ENCODE assay signal across 13 mouse cellular contexts in the genomic region with DNA sequence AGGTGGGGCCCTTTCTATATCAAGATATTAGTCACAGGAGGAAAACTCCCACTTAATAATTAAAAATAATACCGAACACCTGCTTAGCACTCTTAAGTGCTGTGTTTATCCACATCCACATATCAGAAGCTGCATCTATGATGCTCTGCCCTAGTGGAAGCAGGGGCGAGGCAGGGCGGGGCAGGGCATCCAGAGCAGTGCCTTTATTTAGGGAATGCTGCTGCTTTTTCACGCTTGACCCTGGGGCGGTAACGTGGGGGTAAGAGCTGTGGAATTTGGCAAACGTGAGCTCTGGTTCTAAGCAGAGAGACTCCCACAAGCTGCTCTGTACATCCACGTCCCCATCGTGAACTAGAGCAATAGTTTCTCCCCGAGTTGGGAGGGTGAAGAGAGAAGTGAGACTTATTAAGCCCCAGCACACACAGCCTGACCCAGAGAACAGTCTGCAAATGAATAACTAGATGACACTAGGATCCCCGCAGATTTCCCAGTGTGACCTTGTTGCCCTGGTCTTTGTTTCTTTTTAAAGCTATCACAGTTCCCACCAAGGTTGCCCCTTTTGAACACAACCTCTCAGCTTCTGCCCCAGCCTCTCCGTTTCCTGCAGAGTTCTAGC.
DNase-seq lines count a peak whose midpoint lies in the region; ATAC-seq and TF ChIP-seq lines count a peak whose summit lies in the region.
"Had no signal": no experiment of that assay in that cellular context is flagged by ENCODE, and none has a peak within 500 bp of the region (broad histone marks: within the 10 kb centered on the region; RNA-seq: fewer than 3 reads in every experiment).

No protein-coding gene starts in this region.

- 25% methylated on average over 12 of the region's 12 CpGs for WGBS in liver, adult 2 months
- 37% methylated on average over 12 of the region's 12 CpGs for WGBS in intestine, postnatal 0 days
- 34% methylated on average over 12 of the region's 12 CpGs for WGBS in midbrain, postnatal 0 days

- peak overlapping the region; percentile 33 for H3K9ac ChIP-seq in liver, adult 2 months (ENCODE audit: low read depth, low read length)
- H3K9ac ChIP-seq in intestine, postnatal 0 days (ENCODE audit: low read depth, low read length) = no peak overlapping the region
- H3K9ac ChIP-seq in midbrain, postnatal 0 days (replicated peaks; ENCODE audit: low read length, poor library complexity, severe bottlenecking) = no peak overlapping the region

- H3K27me3 ChIP-seq in liver, adult 2 months (ENCODE audit: control insufficient read depth, insufficient read depth, low read length) = no peaks in the 10 kb centered on the region
- H3K27me3 ChIP-seq in intestine, postnatal 0 days (replicated peaks; ENCODE audit: control insufficient read depth, insufficient read depth, low read length) = no peaks in the 10 kb centered on the region
- no peaks in the 10 kb centered on the region for H3K27me3 ChIP-seq in midbrain, postnatal 0 days (ENCODE audit: insufficient read depth, low read length)

- H3K4me1 ChIP-seq in liver, adult 2 months (ENCODE audit: control insufficient read depth, insufficient read depth, low read length) = peaks cover 14% of the 10 kb centered on the region
- H3K4me1 ChIP-seq in intestine, postnatal 0 days (replicated peaks; ENCODE audit: control insufficient read depth, insufficient read depth, low read length) = no peaks in the 10 kb centered on the region
- H3K4me1 ChIP-seq in midbrain, postnatal 0 days (ENCODE audit: insufficient read depth, low read length) = no peaks in the 10 kb centered on the region

- 0 out of 2 replicates have a peak overlapping the region, but pooled peaks have one; percentile 8 for H3K4me3 ChIP-seq in liver, adult 2 months (ENCODE audit: insufficient read depth, low read depth, low read length)
- H3K4me3 ChIP-seq in intestine, postnatal 0 days (ENCODE audit: low read depth, low read length) = no peak overlapping the region
- H3K4me3 ChIP-seq in midbrain, postnatal 0 days (ENCODE audit: low read depth, low read length) = no peak overlapping the region
- H3K4me3 ChIP-seq: erythroblast, embryonic 14.5 days had no signal

- H3K79me2 ChIP-seq in liver, adult 2 months (ENCODE audit: control insufficient read depth, insufficient read depth, low read length) = peaks cover 12% of the 10 kb centered on the region; the same call in 1 of the 2 replicates

- no peak for TF ChIP-seq CTCF in liver, adult 2 months (IDR thresholded peaks at IDR 0.05; ENCODE audit: low read depth, low read length)
- no peak for TF ChIP-seq CTCF in intestine, postnatal 0 days (IDR thresholded peaks at IDR 0.05; ENCODE audit: low read depth)
- TF ChIP-seq CTCF in midbrain, postnatal 0 days (IDR thresholded peaks at IDR 0.05) = no peak

- TF ChIP-seq POLR2A in liver, adult 2 months (IDR thresholded peaks at IDR 0.05; ENCODE audit: extremely low read depth, insufficient read depth, low read length) = no peak

- peak; percentile 24 for DNase-seq in embryo, embryonic 10 days (ENCODE audit: low spot score)
- DNase-seq in embryo, embryonic 10.5 days (ENCODE audit: low spot score) = no peak
- peak; percentile 75 for DNase-seq in liver, adult 2 months (ENCODE audit: extremely low read depth, low read depth, low spot score)
- DNase-seq in liver = no peak
- no peak for DNase-seq in midbrain, postnatal 0 days (ENCODE audit: low spot score)
- no peak for DNase-seq in right cerebral cortex, postnatal 25 days
- DNase-seq: adrenal gland, postnatal 10 days; cerebellum, adult 2 months; heart, postnatal 14 days; lung, postnatal 10 days had no signal

- peak; percentile 48 for ATAC-seq in intestine, postnatal 0 days
- no peak for ATAC-seq in midbrain, postnatal 0 days (ENCODE audit: low FRiP score)
- no peak for ATAC-seq in activated CD4-positive, CD25-positive, alpha-beta regulatory T cell, adult 4 months

- H3K36me3 ChIP-seq in liver, adult 2 months (ENCODE audit: control insufficient read depth, insufficient read depth, low read length) = no peaks in the 10 kb centered on the region
- no peaks in the 10 kb centered on the region for H3K36me3 ChIP-seq in intestine, postnatal 0 days (ENCODE audit: control insufficient read depth, insufficient read depth)
- no peaks in the 10 kb centered on the region for H3K36me3 ChIP-seq in midbrain, postnatal 0 days (ENCODE audit: insufficient read depth, low read length)

- H3K9me3 ChIP-seq in intestine, postnatal 0 days (ENCODE audit: control insufficient read depth) = no peaks in the 10 kb centered on the region
- H3K9me3 ChIP-seq in midbrain, postnatal 0 days (ENCODE audit: low read length) = no peaks in the 10 kb centered on the region

- H3K27ac ChIP-seq in liver, adult 2 months (replicated peaks; ENCODE audit: insufficient read depth, low read depth, low read length) = peak overlapping the region; percentile 77
- H3K27ac ChIP-seq in intestine, postnatal 0 days (ENCODE audit: low read depth, low read length) = no peak overlapping the region
- peak overlapping the region; percentile 68 for H3K27ac ChIP-seq in midbrain, postnatal 0 days (ENCODE audit: low read depth, low read length)

- H3K4me2 ChIP-seq in intestine, postnatal 0 days (replicated peaks; ENCODE audit: low read depth) = peak overlapping the region; percentile 48
- no peak overlapping the region for H3K4me2 ChIP-seq in midbrain, postnatal 0 days (ENCODE audit: low read depth, low read length, poor library complexity, severe bottlenecking)

Comparison
In these comparisons a context has a peak if more than half of its experiments do, and no peak if none do; other contexts are left out.
1. DNase-seq: peak in embryo, embryonic 10 days (single experiment) and liver, adult 2 months (single experiment); none in embryo, embryonic 10.5 days (single experiment), liver (single experiment), midbrain, postnatal 0 days (single experiment) and right cerebral cortex, postnatal 25 days (single experiment).